Mouse (Mus musculus) hindbrain, embryonic 11.5 days (tissue): ENCODE data around the gene Reep3. TPM values are rescaled to one million over a fixed set of nuclear protein-coding genes. Genes with fewer than 3 reads are reported as not detected.

Experiments
- ATAC-seq: fragments of 200-750 bp; cut with Nextera tagmentation; 2 replicates; pipeline ENCODE4 v1.8.0; 2017; ENCODE audit warnings: mild to moderate bottlenecking, moderate TSS enrichment, moderate library complexity; ENCODE audit not compliant: low FRiP score
- DNase-seq: peaks from one replicate; pipeline ENCODE4 v3.0.0-alpha.2; 2015; ENCODE audit warnings: low spot score
- H3K27ac ChIP-seq: fragments of 300-500 bp; sonication (generic); 2 replicates; pipeline ENCODE4 v1.5.1; 2014; ENCODE audit warnings: mild to moderate bottlenecking, low read depth, low read length
- H3K27me3 ChIP-seq: fragments of 300-500 bp; sonication (generic); 2 replicates; pipeline ENCODE4 v1.6.1; 2014; ENCODE audit warnings: mild to moderate bottlenecking, low read length, moderate library complexity, mixed read lengths; ENCODE audit not compliant: control insufficient read depth, insufficient read depth
- H3K36me3 ChIP-seq: fragments of 300-500 bp; sonication (generic); 2 replicates; pipeline ENCODE4 v1.6.1; 2014; ENCODE audit warnings: mild to moderate bottlenecking, low read length, moderate library complexity, mixed read lengths; ENCODE audit not compliant: control insufficient read depth, insufficient read depth
- H3K4me1 ChIP-seq: fragments of 300-500 bp; sonication (generic); replicated peaks from 2 replicates; pipeline ENCODE4 v1.6.1; 2014; ENCODE audit warnings: low read length, mixed read lengths; ENCODE audit not compliant: control insufficient read depth, insufficient read depth
- H3K4me2 ChIP-seq: fragments of 300-500 bp; sonication (generic); replicated peaks from 2 replicates; pipeline ENCODE4 v1.6.1; 2014; ENCODE audit warnings: mild to moderate bottlenecking, low read depth, low read length
- H3K4me3 ChIP-seq: fragments of 300-500 bp; sonication (generic); 2 replicates; pipeline ENCODE4 v1.5.1; 2014; ENCODE audit warnings: low read depth, low read length
- H3K9ac ChIP-seq: fragments of 300-500 bp; sonication (generic); 2 replicates; pipeline ENCODE4 v1.6.1; 2014; ENCODE audit warnings: low read depth, low read length
- H3K9me3 ChIP-seq: fragments of 300-500 bp; sonication (generic); 2 replicates; pipeline ENCODE4 v1.6.1; 2016; ENCODE audit warnings: low read length; ENCODE audit not compliant: control insufficient read depth
- WGBS: fragments of 180-500 bp; shearing (Covaris S2); extraction: QIAGEN DNeasy Blood & Tissue Kit; methylation state at CpG from one replicate; pipeline ENCODE4 v1.1.7; 2014; 5-methylcytosine and 5-hydroxymethylcytosine counted together
- polyA plus RNA-seq: library from polyadenylated mRNA; unstranded; fragments of >200 nt; fragmentation: Nextera tagmentation; extraction: Ambion mirVana; gene quantifications from 2 replicates; pipeline ENCODE4 v1.2.1, GENCODE M21; 2014

The Reep3 gene
- polyA plus RNA-seq, 1 experiment from 2014 or later, result 53.8 TPM

GRCm38 (mm10) chr10:67097437-67098150 lies 849 bp upstream of the Reep3 start:
- under 1% methylated on average over 14 of the region's 15 CpGs for WGBS

DNA sequence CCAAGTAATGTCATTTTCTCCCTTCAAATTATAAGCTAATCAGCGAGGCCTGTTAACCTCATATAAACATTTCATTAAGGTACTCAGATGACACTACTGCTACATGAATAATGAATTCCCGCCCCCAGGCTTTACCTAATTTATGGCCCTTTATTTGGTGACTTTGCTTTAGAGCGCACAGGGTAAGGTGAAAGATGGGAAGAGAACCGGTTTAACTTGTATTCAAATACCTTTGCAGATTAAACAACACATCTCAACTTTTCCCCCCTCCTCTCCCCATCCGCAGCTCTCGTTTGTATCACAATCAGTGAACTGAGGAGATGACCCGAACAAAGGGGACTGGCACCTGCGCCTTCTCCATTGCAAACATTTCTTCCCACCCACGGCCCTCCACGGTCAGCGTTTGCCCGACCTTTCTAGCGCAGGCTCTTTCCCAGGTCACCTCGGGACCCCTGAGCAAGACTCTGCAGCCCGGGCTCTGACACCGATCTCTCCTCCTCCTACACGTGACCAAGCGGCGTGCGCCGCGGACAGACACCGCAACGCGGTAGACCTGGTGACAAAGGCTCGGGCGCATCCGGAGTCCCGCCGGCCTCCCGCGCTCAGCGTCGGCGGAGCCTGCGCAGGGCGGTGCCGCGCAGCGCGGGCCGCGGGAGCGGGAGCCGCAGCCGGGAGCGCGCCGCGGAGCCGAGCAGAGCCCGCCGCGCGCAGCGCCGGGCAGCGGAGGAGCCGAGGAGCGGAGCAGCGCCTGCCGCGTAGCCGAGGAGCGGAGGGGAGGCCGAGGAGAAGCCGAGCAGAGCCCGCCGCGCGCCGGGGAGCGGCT lies 736 bp downstream of the Reep3 start, which contains the start of gene Jmjd1c:
Gene Jmjd1c, plus strand, starts transcription at position 328 of the 823 bp plus-strand sequence.
- H3K9ac ChIP-seq, result peak within 1 kb of the TSS; percentile 100
- WGBS, result under 1% methylated on average over 53 of the region's 73 CpGs

More at GRCm38 (mm10) chr10:67097437-67098150, 849 bp upstream of the Reep3 start:
- H3K4me2 ChIP-seq, result peak overlapping the region; percentile 56
- no peaks in the 10 kb centered on the region for H3K36me3 ChIP-seq
- peaks cover 2% of the 10 kb centered on the region; the same call in 1 of the 2 replicates for H3K4me1 ChIP-seq
- no peak for ATAC-seq
- no peaks in the 10 kb centered on the region for H3K9me3 ChIP-seq
- H3K27me3 ChIP-seq, result no peaks in the 10 kb centered on the region
- no peak for DNase-seq
- H3K27ac ChIP-seq, result peak overlapping the region; percentile 100; the same call in 1 of the 2 replicates
- H3K9ac ChIP-seq, result peak overlapping the region; percentile 100; the same call in 1 of the 2 replicates
- H3K4me3 ChIP-seq, result peak overlapping the region; percentile 96

GRCm38 (mm10) chr10:67094922-67095321 lies 1.8 kb downstream of the Reep3 start:
- Histone ChIP-seq H3K27ac (no peak overlapping the region), H3K9ac (no peak overlapping the region), H3K36me3 (no peaks in the 10 kb centered on the region), H3K4me3 (no peak overlapping the region), H3K4me2 (no peak overlapping the region; the same call in 1 of the 2 replicates), H3K27me3 (no peaks in the 10 kb centered on the region), H3K9me3 (no peaks in the 10 kb centered on the region), H3K4me1 (no peaks in the 10 kb centered on the region; the same call in 1 of the 2 replicates)
- ATAC-seq (no peak), DNase-seq (no peak)
- 89% methylated on average over 7 of the region's 7 CpGs for WGBS

More for the DNA sequence above, 736 bp downstream of the Reep3 start, which contains the start of gene Jmjd1c:
- H3K4me3 ChIP-seq, result peak within 1 kb of the TSS; percentile 96
- no peaks in the 10 kb centered on the region for H3K27me3 ChIP-seq
- H3K9me3 ChIP-seq, result no peaks in the 10 kb centered on the region
- peak; percentile 91 for ATAC-seq
- H3K4me1 ChIP-seq, result peaks cover 2% of the 10 kb centered on the region; the same call in 1 of the 2 replicates
- H3K27ac ChIP-seq, result peak within 1 kb of the TSS; percentile 100
- DNase-seq, result peak; percentile 88
- H3K4me2 ChIP-seq, result peak within 1 kb of the TSS; percentile 56
- H3K36me3 ChIP-seq, result no peaks in the 10 kb centered on the region

GRCm38 (mm10) chr10:67090611-67091010 lies 6.1 kb downstream of the Reep3 start:
- Histone ChIP-seq H3K9me3 (no peaks in the 10 kb centered on the region), H3K4me2 (no peak overlapping the region), H3K4me3 (no peak overlapping the region), H3K4me1 (no peaks in the 10 kb centered on the region), H3K27ac (no peak overlapping the region), H3K9ac (no peak overlapping the region), H3K36me3 (no peaks in the 10 kb centered on the region), H3K27me3 (no peaks in the 10 kb centered on the region)
- ATAC-seq, result no peak
- no peak for DNase-seq
- 86% methylated on average over 4 of the region's 4 CpGs for WGBS

GRCm38 (mm10) chr10:67087447-67088226 lies 9.1 kb downstream of the Reep3 start:
- no peaks in the 10 kb centered on the region for H3K9me3 ChIP-seq
- no peaks in the 10 kb centered on the region for H3K4me1 ChIP-seq
- no peaks in the 10 kb centered on the region for H3K36me3 ChIP-seq
- ATAC-seq (no peak), DNase-seq (no peak)
- H3K9ac ChIP-seq, result no peak overlapping the region
- H3K27ac ChIP-seq, result no peak overlapping the region
- H3K4me3 ChIP-seq, result no peak overlapping the region
- 92% methylated on average over 5 of the region's 5 CpGs for WGBS
- no peaks in the 10 kb centered on the region for H3K27me3 ChIP-seq
- H3K4me2 ChIP-seq, result no peak overlapping the region

DNA sequence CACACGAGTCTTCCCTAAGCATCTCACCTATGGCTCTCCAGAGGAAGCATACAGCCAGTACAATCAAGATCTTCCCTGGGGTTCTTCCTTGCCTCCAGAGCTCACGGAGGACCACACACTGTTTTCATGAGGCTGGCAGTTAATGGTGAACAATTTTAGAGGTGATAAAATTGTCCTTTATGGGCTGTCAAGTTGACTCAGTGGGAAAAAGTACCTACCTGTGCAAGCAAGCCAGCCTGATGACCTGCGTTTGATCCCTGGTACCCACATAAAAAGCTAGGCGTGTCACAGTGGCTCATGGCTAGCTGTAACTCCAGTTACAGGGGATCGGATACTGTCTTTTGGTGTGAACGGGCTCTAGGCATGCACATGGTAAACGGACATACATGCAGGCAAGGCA lies 10.8 kb downstream of the Reep3 start:
- H3K9ac ChIP-seq, result no peak overlapping the region
- no peak overlapping the region for H3K27ac ChIP-seq
- no peaks in the 10 kb centered on the region for H3K4me1 ChIP-seq
- no peak overlapping the region for H3K4me3 ChIP-seq
- H3K4me2 ChIP-seq, result no peak overlapping the region
- H3K27me3 ChIP-seq, result no peaks in the 10 kb centered on the region
- no peak for DNase-seq
- H3K9me3 ChIP-seq, result no peaks in the 10 kb centered on the region
- ATAC-seq, result no peak
- 94% methylated on average over 6 of the region's 7 CpGs for WGBS
- H3K36me3 ChIP-seq, result no peaks in the 10 kb centered on the region

DNA sequence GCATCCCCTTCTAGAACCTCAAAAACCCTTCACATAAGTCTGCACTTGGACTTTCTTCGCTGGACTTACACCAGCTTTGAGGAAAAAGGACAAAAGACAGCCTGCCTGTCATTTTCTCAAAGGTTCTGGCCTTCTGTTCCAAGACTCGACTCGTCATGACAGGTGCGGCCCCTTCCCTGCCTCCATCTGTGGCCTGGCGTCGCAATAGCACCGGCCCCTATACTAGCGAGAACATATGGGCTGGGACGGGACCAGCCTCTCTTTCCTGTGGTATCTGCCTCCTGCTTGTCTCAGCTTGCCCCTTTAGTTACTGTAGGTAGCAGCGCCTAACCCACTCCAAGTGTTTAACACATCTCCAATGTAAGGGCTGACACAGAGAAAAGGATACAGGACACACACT lies 11.6 kb downstream of the Reep3 start:
- no peaks in the 10 kb centered on the region for H3K9me3 ChIP-seq
- DNase-seq, result no peak
- no peak overlapping the region for H3K9ac ChIP-seq
- no peaks in the 10 kb centered on the region for H3K36me3 ChIP-seq
- H3K27me3 ChIP-seq, result no peaks in the 10 kb centered on the region
- H3K4me3 ChIP-seq, result no peak overlapping the region
- no peak overlapping the region for H3K27ac ChIP-seq
- WGBS, result 85% methylated on average over 10 of the region's 10 CpGs
- H3K4me1 ChIP-seq, result no peaks in the 10 kb centered on the region
- no peak for ATAC-seq
- no peak overlapping the region for H3K4me2 ChIP-seq

DNA sequence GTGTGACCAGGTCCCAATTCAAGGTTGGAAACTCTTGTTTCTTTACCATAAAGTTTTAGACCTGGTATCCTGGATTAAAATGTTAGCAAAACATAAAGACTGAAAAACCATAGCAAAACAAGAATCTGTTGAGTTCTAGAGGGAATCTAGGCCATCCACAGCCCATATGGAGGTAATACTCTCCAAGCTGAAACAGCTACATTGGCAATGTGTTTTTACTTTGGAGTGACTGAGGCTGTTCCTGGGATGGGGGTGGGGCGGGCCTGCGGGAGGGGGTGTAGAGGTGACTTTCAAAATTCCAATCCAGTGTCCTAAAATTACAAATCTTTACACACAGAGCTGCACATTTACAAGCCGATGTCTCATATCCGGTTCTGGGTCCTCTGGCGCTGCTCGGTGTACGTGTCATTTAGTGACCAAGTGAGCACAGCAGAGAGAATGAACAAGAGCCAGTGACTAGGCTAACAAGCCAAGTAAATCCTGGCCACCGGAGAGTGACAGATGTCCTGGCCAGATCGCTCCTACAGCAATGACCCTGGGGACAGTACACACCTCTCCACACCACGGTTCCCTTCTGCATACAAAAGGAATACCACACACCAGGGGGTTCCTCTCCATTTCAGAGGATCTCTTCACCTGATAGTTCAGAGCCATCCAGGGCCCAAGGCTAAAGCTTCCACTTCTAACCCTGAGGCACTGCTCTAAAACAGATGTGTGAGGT lies 13.1 kb downstream of the Reep3 start:
- H3K4me1 ChIP-seq, result 0 out of 2 replicates have a peak, but pooled peaks cover 2% of the 10 kb centered on the region
- no peak overlapping the region for H3K27ac ChIP-seq
- 65% methylated on average over 10 of the region's 10 CpGs for WGBS
- no peak overlapping the region for H3K4me2 ChIP-seq
- no peak overlapping the region for H3K9ac ChIP-seq
- H3K9me3 ChIP-seq, result no peaks in the 10 kb centered on the region
- no peak for DNase-seq
- H3K36me3 ChIP-seq, result no peaks in the 10 kb centered on the region
- ATAC-seq, result no peak
- no peak overlapping the region for H3K4me3 ChIP-seq
- H3K27me3 ChIP-seq, result no peaks in the 10 kb centered on the region
